Mouse (Mus musculus) ES-Bruce4 (cell line): ENCODE results near the gene Commd6. TPM values are rescaled to one million over a fixed set of nuclear protein-coding genes. Genes with fewer than 3 reads are reported as not detected.
"Not testable (repeated sequence)": the region's sequence is repeated elsewhere in the genome, so short reads cannot be mapped to it uniquely, and the experiment has no call there.

ENCODE experiments used
- H3K27ac ChIP-seq: 2 replicates; pipeline ENCODE4 v1.5.1; 2012; ENCODE audit warnings: low read length, inconsistent platforms; ENCODE audit not compliant: insufficient read depth
- H3K27me3 ChIP-seq: 2 replicates; pipeline ENCODE4 v1.6.1; 2012; ENCODE audit warnings: mild to moderate bottlenecking, low read length, inconsistent platforms; ENCODE audit not compliant: control insufficient read depth, poor library complexity, insufficient read depth, severe bottlenecking
- H3K36me3 ChIP-seq: 2 replicates; pipeline ENCODE4 v1.6.1; 2012; ENCODE audit warnings: inconsistent platforms, mild to moderate bottlenecking, low read length, moderate library complexity; ENCODE audit not compliant: control insufficient read depth, poor library complexity, insufficient read depth, severe bottlenecking
- H3K4me1 ChIP-seq: one replicate; pipeline ENCODE4 v1.8.1; 2011; ENCODE audit warnings: low read length; ENCODE audit not compliant: control insufficient read depth, insufficient read depth
- H3K4me3 ChIP-seq: 2 replicates; pipeline ENCODE4 v1.5.1; 2011; ENCODE audit warnings: low read depth, mild to moderate bottlenecking, low read length
- H3K9ac ChIP-seq: 2 replicates; pipeline ENCODE4 v1.6.1; 2012; ENCODE audit warnings: low read depth, mild to moderate bottlenecking, inconsistent platforms; ENCODE audit not compliant: poor library complexity, severe bottlenecking
- H3K9me3 ChIP-seq: replicated peaks from 2 replicates; pipeline ENCODE4 v1.6.1; 2012; ENCODE audit warnings: mild to moderate bottlenecking, low read length, inconsistent platforms; ENCODE audit not compliant: control insufficient read depth, poor library complexity, insufficient read depth, severe bottlenecking
- CTCF ChIP-seq: IDR thresholded peaks from one replicate; pipeline ENCODE4 v1.8.1; 2011; ENCODE audit warnings: low read depth, low read length
- EP300 ChIP-seq: IDR thresholded peaks from 2 replicates; pipeline ENCODE4 v1.6.1; 2011; ENCODE audit warnings: low read depth, low read length; ENCODE audit not compliant: insufficient read depth
- POLR2A ChIP-seq: IDR thresholded peaks from one replicate; pipeline ENCODE4 v1.8.1; 2011; ENCODE audit warnings: low read length; ENCODE audit not compliant: insufficient read depth
- polyA plus RNA-seq: library from polyadenylated mRNA; stranded (reverse); fragments of >200 nt; gene quantifications from 2 replicates; pipeline ENCODE4 v1.2.4, GENCODE M21; 2011; ENCODE audit warnings: low read depth; ENCODE audit not compliant: missing spikeins, insufficient read depth, insufficient read length

Gene Commd6
- polyA plus RNA-seq, 1 experiment = 45.0 TPM

- Histone ChIP-seq H3K27me3 (no peaks in the 10 kb centered on the region), H3K9me3 (no peaks in the 10 kb centered on the region), H3K4me1 (no peaks in the 10 kb centered on the region), H3K4me3 (no peak overlapping the region), H3K9ac (no peak overlapping the region), H3K36me3 (no peaks in the 10 kb centered on the region), H3K27ac (no peak overlapping the region)
- TF ChIP-seq CTCF = no peak
- no peak for TF ChIP-seq EP300
- TF ChIP-seq POLR2A = no peak
Measured at GRCm38 (mm10) chr14:101593340-101593739, 47.1 kb downstream of the Commd6 start.

- Histone ChIP-seq H3K27ac (no peak overlapping the region), H3K9me3 (no peaks in the 10 kb centered on the region), H3K27me3 (no peaks in the 10 kb centered on the region), H3K36me3 (no peaks in the 10 kb centered on the region), H3K9ac (no peak overlapping the region), H3K4me1 (no peaks in the 10 kb centered on the region), H3K4me3 (no peak overlapping the region)
- no peak for TF ChIP-seq EP300
- no peak for TF ChIP-seq CTCF
- TF ChIP-seq POLR2A = no peak
Measured at GRCm38 (mm10) chr14:101591101-101591500, 49.4 kb downstream of the Commd6 start.

- H3K4me3 ChIP-seq, H3K27me3 ChIP-seq, H3K4me1 ChIP-seq, H3K36me3 ChIP-seq, H3K9ac ChIP-seq, H3K27ac ChIP-seq: not testable (repeated sequence)
- peaks cover 11% of the 10 kb centered on the region for H3K9me3 ChIP-seq
Measured at GRCm38 (mm10) chr14:101588209-101588991, 52.1 kb downstream of the Commd6 start.

- not testable (repeated sequence) for H3K36me3 ChIP-seq, H3K4me1 ChIP-seq, H3K27ac ChIP-seq, H3K9ac ChIP-seq, H3K4me3 ChIP-seq, H3K27me3 ChIP-seq
- peaks cover 12% of the 10 kb centered on the region for H3K9me3 ChIP-seq
Measured at GRCm38 (mm10) chr14:101587366-101588040, 53.0 kb downstream of the Commd6 start.

GRCm38 (mm10) chr14:101586096-101586495 is 54.4 kb downstream of the Commd6 start:
- Histone ChIP-seq H3K27me3 (no peaks in the 10 kb centered on the region), H3K27ac (no peak overlapping the region), H3K4me1 (no peaks in the 10 kb centered on the region), H3K9me3 (peaks cover 17% of the 10 kb centered on the region), H3K36me3 (no peaks in the 10 kb centered on the region), H3K9ac (no peak overlapping the region), H3K4me3 (no peak overlapping the region)
- no peak for TF ChIP-seq POLR2A
- TF ChIP-seq CTCF = no peak
- no peak for TF ChIP-seq EP300

Other genes starting within 250 kb of the Commd6 start
- 1.6 and 2.1 TPM in 2 replicates for gene Tbc1d4, start 31.5 kb downstream of the Commd6 start, polyA plus RNA-seq
- 127 TPM in 2 replicates for gene Uchl3, start 13.3 kb upstream of the Commd6 start, polyA plus RNA-seq
- not detected in 2 replicates for gene Gm9922, start 89.1 kb upstream of the Commd6 start, polyA plus RNA-seq
- 27.0 and 28.2 TPM in 2 replicates for gene Lmo7, start 89.3 kb upstream of the Commd6 start, polyA plus RNA-seq